Mouse (Mus musculus) kidney, postnatal 36 days (tissue): Measurements from ENCODE around the gene Ociad1.

Source experiments
- DNase-seq, 2 experiments: peaks; one replicate each; pipeline ENCODE4 v3.0.0; 2021 to 2022; ENCODE audit warnings: mixed read lengths in 2 of 2

Gene Ociad1

DNA sequence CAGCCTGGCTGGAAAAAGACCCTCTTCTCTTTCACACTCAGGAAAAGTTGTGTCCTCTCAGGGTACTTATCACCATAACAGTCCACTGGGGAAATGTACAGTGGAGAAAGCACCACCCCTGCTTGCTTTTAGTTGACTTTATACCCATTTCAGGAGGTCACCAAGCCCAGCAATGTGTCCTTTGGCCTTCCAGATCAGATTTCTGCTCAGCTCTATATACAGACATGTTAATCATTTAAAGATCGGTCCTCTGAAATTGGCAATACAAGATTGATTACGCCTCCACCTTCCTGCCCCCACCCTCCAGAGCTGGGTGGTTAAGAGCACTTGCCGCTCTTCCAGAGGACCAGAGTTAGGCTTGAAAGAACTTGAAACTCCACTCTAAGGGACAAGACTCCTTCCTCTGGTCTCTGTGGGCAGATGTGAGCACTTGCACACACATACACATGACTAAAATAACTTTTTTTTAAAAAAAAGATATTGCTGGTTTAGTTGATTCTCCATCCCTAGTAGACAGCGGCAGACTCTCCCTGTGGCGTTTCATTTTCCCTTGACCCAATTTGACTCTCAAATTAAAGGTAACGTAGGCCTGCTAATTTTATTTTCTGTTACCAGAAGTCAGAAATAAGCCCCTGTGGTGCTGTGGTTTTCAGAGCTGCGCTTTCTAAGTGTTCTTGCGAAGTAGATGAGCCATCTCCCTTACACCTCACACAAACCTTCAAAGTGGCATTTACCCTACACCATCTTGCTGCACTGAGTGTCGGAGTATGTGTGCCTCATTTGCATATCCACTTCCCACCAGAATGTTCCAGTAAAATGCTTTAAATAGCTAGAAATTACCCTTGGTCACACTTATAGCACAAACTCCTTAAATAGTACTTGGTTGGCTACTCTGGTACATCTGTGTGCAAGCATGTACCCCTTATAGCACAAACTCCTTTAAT is 47.5 kb downstream of the Ociad1 start:
- DNase-seq, result no peak

DNA sequence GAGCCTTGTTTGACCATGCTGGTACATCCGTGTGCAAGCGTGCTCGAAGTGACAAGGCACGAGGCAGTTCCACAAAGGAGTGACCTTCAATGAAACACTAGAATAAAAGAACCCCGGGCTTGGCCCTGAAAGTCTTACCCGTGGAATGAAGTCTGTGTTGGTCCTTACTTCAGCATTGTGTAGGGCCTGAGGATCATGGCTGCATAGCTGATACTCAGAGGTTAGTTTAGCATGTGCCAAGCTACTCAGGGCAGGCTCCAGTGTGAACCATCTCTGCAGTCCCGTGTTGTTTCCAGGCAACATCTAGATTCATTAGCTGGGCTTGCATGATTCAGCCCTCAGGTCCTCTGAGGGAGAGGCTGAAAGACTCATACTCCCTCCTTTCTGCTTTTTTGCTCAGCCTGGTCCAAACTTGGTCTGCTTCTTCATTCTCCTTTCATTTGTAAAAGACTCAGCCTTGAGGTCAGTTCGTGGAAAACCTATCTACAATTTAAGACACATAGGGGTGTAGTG is 48.2 kb downstream of the Ociad1 start, which contains the start of gene Ociad2:
TSS of gene Ociad2 (minus strand) at position 306 of the 513 bp plus-strand sequence.
- DNase-seq, result no peak

DNA sequence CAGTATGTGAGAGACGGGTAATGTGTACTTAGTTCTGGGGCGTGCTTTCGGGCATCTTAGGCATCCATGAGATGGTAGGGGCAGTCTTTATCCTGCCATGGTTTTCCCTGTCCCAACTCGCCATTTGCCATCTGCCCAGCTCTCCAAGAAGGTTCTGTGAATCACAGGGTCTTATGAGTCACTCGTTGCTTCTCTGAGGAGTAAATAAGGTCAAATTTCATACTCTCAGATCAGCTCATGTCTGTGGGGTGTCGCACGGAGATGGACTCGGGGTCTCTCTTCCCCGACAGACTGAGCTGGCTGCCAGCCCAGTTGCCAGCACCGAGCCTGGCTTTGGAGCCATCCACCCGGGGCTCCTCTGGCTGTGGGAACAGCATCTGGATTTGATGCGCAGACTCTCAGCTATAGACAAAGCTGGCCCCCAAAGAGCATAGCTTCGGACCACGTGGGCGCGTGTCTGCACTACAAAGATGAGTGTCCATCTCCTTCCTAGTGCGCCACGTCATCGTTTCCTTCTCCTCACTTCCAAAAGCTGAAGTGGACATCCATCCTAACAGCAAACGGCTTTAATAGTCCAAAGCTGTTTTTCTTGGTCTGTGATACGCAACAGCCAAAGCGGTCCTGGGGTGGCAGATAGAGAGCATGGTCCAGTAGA is 50.2 kb downstream of the Ociad1 start:
- DNase-seq, result no peak

DNA sequence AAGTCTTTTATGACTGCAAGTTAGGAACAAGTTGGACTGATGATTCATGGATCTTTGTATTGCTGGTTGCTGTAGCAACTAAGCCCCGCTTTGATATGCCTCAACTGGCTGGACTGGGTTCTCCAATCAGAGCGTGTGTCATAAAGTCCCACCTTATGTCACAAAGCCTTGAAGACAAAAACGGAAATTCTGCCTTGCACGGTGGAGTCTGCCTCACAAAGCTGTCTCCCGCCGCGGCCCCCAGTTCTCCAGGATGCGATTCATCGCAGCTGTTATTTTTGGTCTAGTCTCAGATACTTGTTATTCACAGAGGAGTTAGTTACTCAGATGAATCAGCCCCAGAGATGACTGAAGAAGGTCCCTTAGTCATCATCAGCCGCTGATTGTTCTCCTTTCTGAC is 51.7 kb downstream of the Ociad1 start:
- DNase-seq, result no peak

DNA sequence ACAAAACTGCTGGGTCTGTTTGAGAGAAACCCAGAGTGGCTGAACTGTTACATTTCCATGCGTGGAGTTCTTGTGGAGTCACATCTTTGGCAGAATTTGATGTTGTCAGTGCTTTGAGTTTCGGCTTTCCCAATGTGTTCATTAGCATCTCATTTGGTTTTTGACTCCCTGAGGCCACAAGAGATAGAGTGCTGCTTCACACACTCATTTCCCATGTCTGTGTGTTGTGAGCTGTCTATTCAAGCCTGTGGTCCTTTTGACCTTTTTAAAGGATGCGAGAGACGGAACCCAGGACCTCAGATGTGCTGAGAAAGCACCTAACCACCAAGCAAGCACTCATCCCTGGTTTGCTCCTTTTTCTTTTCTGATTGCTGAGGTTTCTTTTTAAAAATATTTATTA is 52.7 kb downstream of the Ociad1 start:
- no peak for DNase-seq

DNA sequence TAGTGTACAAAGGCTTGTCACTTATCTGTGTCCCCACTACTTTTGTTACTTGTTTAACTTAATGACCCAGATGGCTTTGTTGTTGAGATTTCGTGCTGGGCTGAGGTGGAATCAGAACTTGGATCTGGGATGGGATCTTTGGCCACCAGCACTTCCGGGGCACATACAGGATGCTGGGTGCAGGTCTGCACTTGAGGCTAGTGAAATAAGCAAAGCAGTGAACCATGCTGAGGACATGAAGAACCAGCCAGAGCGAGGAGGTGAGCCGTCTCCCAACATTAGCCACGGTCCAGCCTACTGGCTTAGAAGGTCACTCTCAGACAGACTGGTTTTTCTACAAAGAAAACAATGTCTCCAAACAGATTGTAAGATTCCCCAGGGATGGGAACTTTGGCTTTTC is 56.9 kb downstream of the Ociad1 start:
- DNase-seq, result peak in 1 of 2 experiments; percentile 43

DNA sequence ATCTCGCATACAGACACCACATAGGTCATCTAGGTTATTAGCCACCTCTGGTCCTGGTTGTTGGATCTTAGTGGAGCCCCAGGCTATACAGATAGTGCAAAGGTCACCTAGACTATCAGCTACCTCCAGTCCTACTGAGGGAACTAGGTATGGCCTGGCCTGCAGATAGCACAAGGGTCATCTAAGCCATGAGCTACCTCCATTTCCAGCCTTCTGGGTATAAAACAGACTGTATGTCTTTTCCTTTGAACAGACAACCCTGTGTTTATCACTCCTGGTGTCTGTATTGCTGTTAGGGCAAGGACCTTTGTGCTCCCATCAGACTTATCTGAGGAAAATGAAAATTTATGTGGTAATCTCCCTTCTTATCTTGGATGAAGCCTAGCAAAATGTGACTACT is 59.2 kb downstream of the Ociad1 start:
- DNase-seq, result no peak

DNA sequence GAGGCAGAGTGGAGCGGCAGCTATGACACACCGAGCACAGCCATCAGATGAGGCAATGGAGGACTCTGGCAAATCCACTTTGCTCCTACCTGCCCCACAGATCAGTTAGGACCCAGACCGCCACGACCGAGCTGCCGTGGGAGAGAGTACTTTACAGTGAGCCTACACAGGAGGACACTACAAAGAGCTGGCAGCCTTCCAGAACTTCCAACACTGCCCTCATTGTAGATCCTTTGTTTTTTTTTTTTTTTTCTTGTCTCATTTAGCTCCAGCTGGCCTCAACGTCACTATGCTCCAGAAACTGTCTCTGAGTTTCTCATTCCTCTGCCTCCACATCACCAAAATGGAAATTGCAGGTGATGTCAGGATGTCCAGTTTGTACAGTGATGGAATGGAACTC is 60.9 kb downstream of the Ociad1 start:
- no peak for DNase-seq

DNA sequence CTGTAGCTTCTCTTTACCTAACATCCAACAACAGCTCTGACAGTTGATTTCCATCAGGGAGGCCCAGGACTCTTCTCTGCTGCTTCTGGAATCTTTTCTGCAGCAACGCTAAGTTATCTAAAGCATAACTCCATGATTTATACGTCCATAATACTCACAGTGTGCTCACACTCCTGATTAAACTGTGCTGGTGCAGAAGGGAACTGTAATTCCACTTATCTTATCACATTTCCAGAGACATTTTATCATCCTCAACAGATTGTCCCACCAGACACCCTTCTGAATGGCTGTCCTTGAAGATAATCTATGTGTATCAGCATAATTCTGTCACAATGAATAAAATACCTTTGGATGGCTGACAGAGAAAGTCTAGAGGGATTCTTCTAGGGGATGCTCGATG is 61.4 kb downstream of the Ociad1 start:
- DNase-seq, result no peak

DNA sequence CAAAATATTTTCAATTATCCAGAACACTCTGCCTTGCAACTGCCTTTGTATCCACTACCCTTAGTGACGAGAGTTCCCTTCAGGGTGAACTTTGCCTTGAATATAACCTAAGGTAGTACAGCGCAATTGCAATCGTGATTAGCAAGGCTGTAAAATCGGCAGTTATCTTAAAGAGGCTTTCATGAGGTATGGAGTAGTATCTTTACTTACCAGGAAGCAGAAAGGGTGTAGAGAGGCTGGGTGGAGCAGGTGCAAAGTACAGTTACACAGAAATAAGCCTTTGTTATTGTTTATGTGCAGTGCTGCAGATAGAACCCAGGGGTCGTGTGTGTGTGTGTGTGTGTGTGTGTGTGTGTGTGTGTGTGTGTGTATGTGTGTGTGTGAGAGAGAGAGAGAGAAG is 62.8 kb downstream of the Ociad1 start:
- DNase-seq, result no peak

DNA sequence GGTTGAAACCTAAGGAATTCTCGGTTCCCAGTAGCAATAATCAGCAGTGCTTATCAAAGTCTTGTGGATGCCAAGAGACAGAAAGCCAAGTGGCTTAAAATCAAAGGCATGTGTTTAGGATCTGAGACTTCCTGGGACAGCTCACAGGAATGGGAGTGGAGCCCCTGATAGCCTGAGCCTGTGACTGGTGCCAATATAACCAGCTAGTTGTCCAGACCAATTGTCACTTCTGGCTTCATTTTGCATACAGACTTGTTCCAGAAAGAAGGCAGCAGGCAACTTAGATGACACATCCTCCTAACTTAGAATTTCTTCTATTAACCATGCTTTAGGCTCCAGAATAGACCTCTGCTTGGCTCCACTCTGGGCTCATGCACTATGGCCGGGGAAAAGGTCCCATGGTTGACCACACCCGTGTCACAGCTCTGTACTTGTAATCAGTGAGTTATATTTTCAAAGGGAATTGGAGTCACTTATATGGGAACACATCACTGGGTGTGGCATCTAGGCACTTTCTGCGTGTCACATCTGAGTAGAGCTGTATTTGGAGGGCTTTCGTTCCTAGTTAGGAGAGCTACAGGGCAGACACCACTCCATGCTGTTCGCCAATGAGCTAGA is 66.7 kb downstream of the Ociad1 start:
- no peak for DNase-seq

DNA sequence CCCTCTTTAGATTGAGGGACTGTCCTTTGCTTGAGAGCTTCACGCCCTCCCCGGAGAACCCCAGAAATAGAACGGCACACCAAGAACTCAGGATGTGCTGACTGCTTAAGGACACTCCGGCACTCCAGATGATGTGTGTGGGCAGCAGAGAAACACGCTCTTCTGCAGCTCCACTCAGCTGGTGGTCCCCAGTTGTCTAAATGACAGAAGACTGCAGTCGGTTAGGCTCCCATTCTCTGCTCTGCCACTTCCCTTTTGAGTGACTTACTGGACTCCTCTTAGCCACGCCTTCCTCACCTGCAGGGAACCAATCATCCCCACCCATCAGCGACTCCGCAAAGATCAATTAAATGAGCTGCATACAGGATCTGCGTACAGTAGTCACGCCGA is 67.2 kb downstream of the Ociad1 start:
- DNase-seq, result no peak

DNA sequence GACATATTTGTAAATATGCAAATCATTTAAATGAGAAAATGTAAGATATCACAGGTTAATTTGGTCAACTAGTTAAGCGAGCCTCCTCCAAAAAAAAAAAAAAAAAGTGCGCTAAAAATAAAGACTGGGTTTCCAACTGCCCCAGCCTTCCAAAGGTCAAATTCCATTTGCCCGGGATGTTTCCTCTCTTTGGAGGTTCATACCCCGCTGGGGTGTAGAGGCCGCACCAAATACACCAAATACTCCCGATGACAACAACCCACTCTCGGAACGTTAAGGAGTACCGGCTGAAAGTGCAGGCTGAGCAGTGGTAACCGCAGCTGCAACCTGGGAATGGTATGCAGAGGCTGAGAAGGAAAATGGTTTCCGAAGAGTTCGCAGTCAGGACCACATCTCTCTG is 67.7 kb downstream of the Ociad1 start:
- DNase-seq, result peak in 1 of 2 experiments; percentile 36

DNA sequence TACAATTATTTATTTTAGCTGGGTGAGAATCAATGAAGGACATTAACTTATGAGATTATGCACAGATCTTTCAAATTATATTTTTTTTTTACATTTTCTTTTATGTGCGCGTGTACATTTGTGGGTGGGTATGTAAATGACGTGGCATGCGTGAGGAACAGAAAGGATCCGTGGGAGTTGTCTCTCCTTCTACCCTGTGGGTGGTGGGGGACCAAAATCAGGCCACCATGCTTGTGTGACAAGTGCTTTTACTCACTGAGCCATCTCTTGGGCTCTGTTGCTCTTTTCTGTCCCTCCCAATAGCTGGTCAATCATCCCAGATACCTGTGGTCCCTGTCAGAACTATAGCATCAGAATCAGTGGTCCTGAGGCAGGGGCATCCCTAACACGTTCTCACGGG is 69.8 kb downstream of the Ociad1 start:
- no peak for DNase-seq

DNA sequence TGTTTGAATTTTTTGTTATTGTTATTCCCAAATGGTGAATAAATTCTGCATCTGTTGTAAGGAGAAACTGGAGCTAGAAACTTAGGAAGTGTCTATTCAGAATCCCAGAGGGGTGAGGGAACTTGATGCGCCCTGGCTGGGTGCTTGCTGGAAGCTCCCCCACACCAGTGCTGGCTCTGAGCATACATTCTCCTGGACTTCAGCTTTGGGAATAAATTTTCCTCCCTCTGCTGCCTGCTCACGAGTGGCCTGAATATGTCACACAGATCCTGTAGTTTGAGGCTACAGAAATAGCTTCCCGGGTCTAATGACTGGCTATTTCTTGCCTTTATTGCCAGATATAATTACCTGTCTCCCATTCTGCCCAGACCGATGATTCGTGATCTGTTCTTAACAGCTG is 70.2 kb downstream of the Ociad1 start:
- no peak for DNase-seq
